Mouse (Mus musculus) kidney, embryonic 16.5 days (tissue): ENCODE measurements around the gene Sox8. TPM values are rescaled to one million over a fixed set of nuclear protein-coding genes. Genes with fewer than 3 reads are reported as not detected.

Experiments
- ATAC-seq: fragments of 200-750 bp; cut with Nextera tagmentation; 2 replicates; pipeline ENCODE4 v1.8.0; 2017; ENCODE audit warnings: moderate TSS enrichment; ENCODE audit not compliant: low FRiP score, low TSS enrichment
- H3K27ac ChIP-seq: fragments of 300-500 bp; sonication (generic); 2 replicates; pipeline ENCODE4 v1.5.1; 2014; ENCODE audit warnings: low read length
- H3K27me3 ChIP-seq: fragments of 300-500 bp; sonication (generic); 2 replicates; pipeline ENCODE4 v1.6.1; 2014; ENCODE audit warnings: low read length, control low read depth, mixed read lengths; ENCODE audit not compliant: insufficient read depth
- H3K36me3 ChIP-seq: fragments of 300-500 bp; sonication (generic); 2 replicates; pipeline ENCODE4 v1.6.1; 2014; ENCODE audit warnings: low read length, control low read depth, mixed read lengths; ENCODE audit not compliant: insufficient read depth
- H3K4me1 ChIP-seq: fragments of 300-500 bp; sonication (generic); 2 replicates; pipeline ENCODE4 v1.6.1; 2014; ENCODE audit warnings: low read length, control low read depth, mixed read lengths; ENCODE audit not compliant: insufficient read depth
- H3K4me2 ChIP-seq: fragments of 300-500 bp; sonication (generic); replicated peaks from 2 replicates; pipeline ENCODE4 v1.6.1; 2014; ENCODE audit warnings: low read depth, low read length
- H3K4me3 ChIP-seq: fragments of 300-500 bp; sonication (generic); 2 replicates; pipeline ENCODE4 v1.5.1; 2014; ENCODE audit warnings: mild to moderate bottlenecking, low read length
- H3K9ac ChIP-seq: fragments of 300-500 bp; sonication (generic); replicated peaks from 2 replicates; pipeline ENCODE4 v1.6.1; 2014; ENCODE audit warnings: low read length
- H3K9me3 ChIP-seq: fragments of 300-500 bp; sonication (generic); 2 replicates; pipeline ENCODE4 v1.6.1; 2016; ENCODE audit warnings: low read length, control low read depth
- WGBS: fragments of 180-500 bp; shearing (Covaris S2); extraction: QIAGEN DNeasy Blood & Tissue Kit; methylation state at CpG from one replicate; pipeline ENCODE4 v1.1.7; 2014; 5-methylcytosine and 5-hydroxymethylcytosine counted together
- polyA plus RNA-seq: library from polyadenylated mRNA; unstranded; fragments of >200 nt; fragmentation: Nextera tagmentation; extraction: Ambion mirVana; gene quantifications from 2 replicates; pipeline ENCODE4 v1.2.1, GENCODE M21; 2015

The Sox8 gene
- polyA plus RNA-seq, 1 experiment from 2014 or later: 3.3 TPM

- ATAC-seq: no peak
- Histone ChIP-seq H3K4me2 (no peak overlapping the region), H3K9me3 (no peaks in the 10 kb centered on the region), H3K36me3 (no peaks in the 10 kb centered on the region), H3K27ac (no peak overlapping the region), H3K4me3 (no peak overlapping the region), H3K9ac (no peak overlapping the region), H3K27me3 (no peaks in the 10 kb centered on the region), H3K4me1 (peaks cover 17% of the 10 kb centered on the region)
- 73% methylated on average over 5 of the region's 5 CpGs for WGBS
Observed at GRCm38 (mm10) chr17:25540731-25541130, 29.8 kb downstream of the Sox8 start.

GRCm38 (mm10) chr17:25538945-25539875 is 31.3 kb downstream of the Sox8 start:
- H3K4me2 ChIP-seq: peak overlapping the region; percentile 38
- peak overlapping the region; percentile 6; the same call in 1 of the 2 replicates for H3K4me3 ChIP-seq
- no peaks in the 10 kb centered on the region for H3K9me3 ChIP-seq
- 15% methylated on average over 27 of the region's 27 CpGs for whole genome bisulfite sequencing
- H3K27me3 ChIP-seq: no peaks in the 10 kb centered on the region
- peaks cover 17% of the 10 kb centered on the region for H3K4me1 ChIP-seq
- no peaks in the 10 kb centered on the region for H3K36me3 ChIP-seq
- 0 out of 2 replicates have a peak overlapping the region, but pooled peaks have one; percentile 9 for H3K9ac ChIP-seq
- peak; percentile 74; the same call in 1 of the 2 replicates for ATAC-seq
- H3K27ac ChIP-seq: no peak overlapping the region

DNA sequence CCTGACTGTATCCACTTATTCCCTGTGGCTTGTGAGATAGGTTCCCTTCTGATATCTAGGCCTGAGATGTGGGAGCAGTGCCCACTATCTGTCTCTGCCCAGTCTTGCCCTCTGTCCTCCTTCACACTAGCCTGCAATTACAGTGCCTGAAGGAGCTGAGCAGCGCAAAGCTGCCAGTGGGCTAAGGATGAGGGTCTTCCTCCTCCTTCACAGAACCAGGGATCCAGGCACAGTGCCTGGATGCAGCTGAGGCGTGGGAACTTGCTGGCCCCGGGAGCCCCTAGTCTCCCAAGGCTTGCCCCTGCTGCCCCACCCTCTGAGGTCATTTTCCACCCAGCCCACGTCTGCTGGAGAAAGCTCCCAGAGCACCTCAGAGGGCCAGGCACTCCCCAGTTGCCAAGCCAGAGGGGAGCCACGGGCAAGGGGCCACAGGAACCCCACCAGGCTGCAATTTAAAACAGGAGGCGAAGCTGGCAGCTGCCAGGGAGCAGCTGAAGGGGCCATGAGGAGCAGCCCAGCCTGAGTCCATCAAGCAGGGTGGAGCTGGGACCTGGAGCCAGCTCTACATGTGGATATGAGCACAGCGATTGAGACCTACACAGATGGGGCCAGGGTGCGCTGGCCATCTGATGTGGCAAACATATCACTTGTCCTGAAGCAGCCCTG is 40.0 kb downstream of the Sox8 start:
- Histone ChIP-seq H3K9ac (no peak overlapping the region), H3K27me3 (no peaks in the 10 kb centered on the region), H3K4me1 (no peaks in the 10 kb centered on the region), H3K9me3 (no peaks in the 10 kb centered on the region), H3K36me3 (no peaks in the 10 kb centered on the region), H3K4me2 (no peak overlapping the region), H3K4me3 (no peak overlapping the region), H3K27ac (no peak overlapping the region)
- WGBS: 72% methylated on average over 8 of the region's 8 CpGs
- no peak for ATAC-seq

- Histone ChIP-seq H3K4me2 (no peak overlapping the region), H3K4me1 (no peaks in the 10 kb centered on the region), H3K9ac (no peak overlapping the region), H3K9me3 (no peaks in the 10 kb centered on the region), H3K27me3 (no peaks in the 10 kb centered on the region), H3K27ac (no peak overlapping the region), H3K36me3 (no peaks in the 10 kb centered on the region), H3K4me3 (no peak overlapping the region)
- WGBS: 63% methylated on average over 12 of the region's 12 CpGs
- ATAC-seq: no peak
Observed at GRCm38 (mm10) chr17:25522080-25522479, 48.4 kb downstream of the Sox8 start.

DNA sequence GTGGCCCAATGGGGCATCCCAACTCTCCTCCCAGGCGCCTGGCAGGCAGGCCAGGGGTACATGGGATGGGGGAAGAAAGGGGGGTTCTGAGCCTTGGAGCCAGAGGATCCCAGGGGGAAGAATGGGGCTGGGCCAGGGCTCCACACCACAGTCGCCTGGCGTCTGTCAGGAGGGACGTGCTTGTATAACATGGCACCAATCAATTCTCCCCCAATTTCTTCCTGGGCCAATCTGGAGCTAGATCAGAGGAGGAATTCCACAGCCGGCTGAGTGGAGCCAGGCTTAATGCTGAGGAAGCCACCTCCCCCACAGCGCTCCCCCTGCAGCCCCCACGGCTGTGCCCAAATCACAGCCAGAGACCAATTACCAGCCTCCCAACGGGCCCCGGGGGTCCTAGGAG is 50.0 kb downstream of the Sox8 start:
- no peak overlapping the region for H3K9ac ChIP-seq
- H3K36me3 ChIP-seq: no peaks in the 10 kb centered on the region
- 17% methylated on average over 9 of the region's 9 CpGs for WGBS
- H3K4me2 ChIP-seq: no peak overlapping the region
- no peak overlapping the region for H3K27ac ChIP-seq
- H3K4me1 ChIP-seq: no peaks in the 10 kb centered on the region
- H3K9me3 ChIP-seq: no peaks in the 10 kb centered on the region
- no peak overlapping the region for H3K4me3 ChIP-seq
- H3K27me3 ChIP-seq: no peaks in the 10 kb centered on the region
- no peak for ATAC-seq

GRCm38 (mm10) chr17:25519511-25519910 is 51.0 kb downstream of the Sox8 start:
- H3K9ac ChIP-seq: no peak overlapping the region
- H3K27me3 ChIP-seq: no peaks in the 10 kb centered on the region
- WGBS: 77% methylated on average over 5 of the region's 5 CpGs
- no peak for ATAC-seq
- H3K4me1 ChIP-seq: no peaks in the 10 kb centered on the region
- H3K36me3 ChIP-seq: no peaks in the 10 kb centered on the region
- no peak overlapping the region for H3K4me3 ChIP-seq
- H3K9me3 ChIP-seq: no peaks in the 10 kb centered on the region
- no peak overlapping the region for H3K4me2 ChIP-seq
- no peak overlapping the region for H3K27ac ChIP-seq

DNA sequence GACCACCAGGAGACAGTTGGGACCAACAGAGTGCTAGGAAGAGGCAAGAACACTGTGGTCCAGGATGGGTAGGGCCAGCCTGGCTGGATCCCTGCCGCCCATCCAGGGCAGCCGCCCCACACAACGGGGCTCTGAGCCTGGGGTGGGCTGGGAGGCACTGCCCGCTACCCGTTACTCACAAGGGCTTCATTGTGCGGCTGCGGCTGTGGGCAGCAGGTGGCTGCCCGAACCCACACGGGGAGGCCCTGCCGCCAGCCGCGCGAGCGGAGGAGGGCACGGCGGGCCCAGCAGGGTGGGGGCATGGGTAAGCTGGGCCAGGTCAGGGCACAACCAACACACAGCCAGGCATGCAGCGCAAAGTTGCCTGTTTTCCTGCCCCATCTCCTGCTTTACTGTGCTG is 52.3 kb downstream of the Sox8 start:
- Histone ChIP-seq H3K4me1 (no peaks in the 10 kb centered on the region), H3K4me3 (no peak overlapping the region), H3K9ac (no peak overlapping the region), H3K4me2 (no peak overlapping the region), H3K27me3 (no peaks in the 10 kb centered on the region), H3K9me3 (no peaks in the 10 kb centered on the region; the same call in 1 of the 2 replicates), H3K36me3 (no peaks in the 10 kb centered on the region), H3K27ac (no peak overlapping the region)
- 83% methylated on average over 17 of the region's 17 CpGs for WGBS
- peak; percentile 30 for ATAC-seq

DNA sequence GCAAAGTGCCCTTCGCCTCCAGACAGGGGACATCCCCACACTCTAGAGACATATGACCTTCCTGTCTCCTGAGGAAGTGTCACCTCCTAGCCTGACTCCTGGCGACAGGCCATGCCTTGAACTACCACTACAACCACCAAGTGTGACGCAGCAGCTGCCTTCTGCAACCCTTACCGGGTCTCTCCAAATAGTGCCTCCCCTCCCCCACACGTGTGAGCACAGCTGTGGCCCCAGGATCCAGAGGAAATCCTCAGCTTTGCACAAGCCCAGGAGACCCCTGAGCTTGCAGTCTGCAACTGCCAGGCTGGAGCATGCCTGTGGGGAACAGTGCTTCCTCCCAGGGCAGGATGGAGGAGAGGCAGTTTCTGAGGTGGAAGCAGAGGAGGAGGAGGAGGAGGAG is 54.2 kb downstream of the Sox8 start:
- WGBS: 15% methylated on average over 5 of the region's 5 CpGs
- ATAC-seq: no peak
- Histone ChIP-seq H3K9ac (no peak overlapping the region), H3K27ac (no peak overlapping the region), H3K27me3 (no peaks in the 10 kb centered on the region), H3K36me3 (no peaks in the 10 kb centered on the region), H3K4me2 (no peak overlapping the region), H3K4me1 (no peaks in the 10 kb centered on the region), H3K4me3 (no peak overlapping the region), H3K9me3 (no peaks in the 10 kb centered on the region; the same call in 1 of the 2 replicates)
